Mouse (Mus musculus): Measurements from ENCODE around the gene Dctn3. TPM values are rescaled to one million over a fixed set of nuclear protein-coding genes. Genes with fewer than 3 reads are reported as not detected.

The Dctn3 gene
- polyA plus RNA-seq, 1 experiment = 38.0 TPM

- TF ChIP-seq TAL1 (IDR thresholded peaks at IDR 0.05; ENCODE audit: low read length) = no peak
- TF ChIP-seq GATA1 (IDR thresholded peaks at IDR 0.05; ENCODE audit: low read length) = no peak
These were observed 17.6 kb upstream of the Dctn3 start for GRCm38 (mm10) chr4:41740380-41741157.

GRCm38 (mm10) chr4:41739260-41739659 lies 16.3 kb upstream of the Dctn3 start:
- no peaks in the 10 kb centered on the region for H3K9me3 ChIP-seq (ENCODE audit: control insufficient read depth, low read length)
- H3K36me3 ChIP-seq (ENCODE audit: control insufficient read depth) = peaks cover 12% of the 10 kb centered on the region
- peaks cover 27% of the 10 kb centered on the region for H3K4me1 ChIP-seq (ENCODE audit: control insufficient read depth)
- no peak overlapping the region for H3K4me3 ChIP-seq (replicated peaks)
- peaks cover 8% of the 10 kb centered on the region for H3K27me3 ChIP-seq (ENCODE audit: control insufficient read depth)
- TF ChIP-seq GATA1 (IDR thresholded peaks at IDR 0.05; ENCODE audit: low read length) = no peak
- TF ChIP-seq TAL1 (IDR thresholded peaks at IDR 0.05; ENCODE audit: low read length) = no peak

More at GRCm38 (mm10) chr4:41740380-41741157, 17.6 kb upstream of the Dctn3 start:
- Histone ChIP-seq H3K36me3 (ENCODE audit: control insufficient read depth) (peaks cover 12% of the 10 kb centered on the region), H3K9me3 (ENCODE audit: control insufficient read depth, low read length) (no peaks in the 10 kb centered on the region), H3K4me1 (ENCODE audit: control insufficient read depth) (peaks cover 27% of the 10 kb centered on the region), H3K27me3 (ENCODE audit: control insufficient read depth) (peaks cover 1% of the 10 kb centered on the region; the same call in 1 of the 2 replicates), H3K4me3 (replicated peaks) (peak overlapping the region; percentile 80)

GRCm38 (mm10) chr4:41738256-41738603 lies 15.3 kb upstream of the Dctn3 start:
- Histone ChIP-seq H3K36me3 (ENCODE audit: control insufficient read depth) (peaks cover 12% of the 10 kb centered on the region), H3K27me3 (ENCODE audit: control insufficient read depth) (peaks cover 16% of the 10 kb centered on the region), H3K4me3 (replicated peaks) (no peak overlapping the region), H3K4me1 (ENCODE audit: control insufficient read depth) (peaks cover 27% of the 10 kb centered on the region), H3K9me3 (ENCODE audit: control insufficient read depth, low read length) (no peaks in the 10 kb centered on the region)
- TF ChIP-seq GATA1 (IDR thresholded peaks at IDR 0.05; ENCODE audit: low read length) (no peak), TAL1 (IDR thresholded peaks at IDR 0.05; ENCODE audit: low read length) (no peak)

- peaks cover 12% of the 10 kb centered on the region for H3K36me3 ChIP-seq (ENCODE audit: control insufficient read depth)
- H3K27me3 ChIP-seq (ENCODE audit: control insufficient read depth) = peaks cover 21% of the 10 kb centered on the region
- H3K4me3 ChIP-seq (replicated peaks) = no peak overlapping the region
- no peaks in the 10 kb centered on the region for H3K9me3 ChIP-seq (ENCODE audit: control insufficient read depth, low read length)
- H3K4me1 ChIP-seq (ENCODE audit: control insufficient read depth) = peaks cover 27% of the 10 kb centered on the region
- no peak for TF ChIP-seq GATA1 (IDR thresholded peaks at IDR 0.05; ENCODE audit: low read length)
- no peak for TF ChIP-seq TAL1 (IDR thresholded peaks at IDR 0.05; ENCODE audit: low read length)
These were observed 14.8 kb upstream of the Dctn3 start for GRCm38 (mm10) chr4:41737602-41738255.

- H3K4me1 ChIP-seq (ENCODE audit: control insufficient read depth) = no peaks in the 10 kb centered on the region
- peaks cover 3% of the 10 kb centered on the region; the same call in 1 of the 2 replicates for H3K9me3 ChIP-seq (ENCODE audit: control insufficient read depth, low read length)
- H3K36me3 ChIP-seq (ENCODE audit: control insufficient read depth) = no peaks in the 10 kb centered on the region
- no peak within 1 kb of the TSS for H3K4me3 ChIP-seq (replicated peaks)
- H3K27me3 ChIP-seq (ENCODE audit: control insufficient read depth) = peaks cover 82% of the 10 kb centered on the region
- no peak for TF ChIP-seq TAL1 (IDR thresholded peaks at IDR 0.05; ENCODE audit: low read length)
- TF ChIP-seq GATA1 (IDR thresholded peaks at IDR 0.05; ENCODE audit: low read length) = no peak
These were observed 8.2 kb upstream of the Dctn3 start, which contains the start of gene Arid3c for GRCm38 (mm10) chr4:41731052-41731765. Gene Arid3c, minus strand, starts transcription at chr4:41731142.

GRCm38 (mm10) chr4:41726826-41727621 lies 4.1 kb upstream of the Dctn3 start:
- Histone ChIP-seq H3K4me3 (replicated peaks) (no peak overlapping the region), H3K9me3 (ENCODE audit: control insufficient read depth, low read length) (peaks cover 7% of the 10 kb centered on the region), H3K36me3 (ENCODE audit: control insufficient read depth) (no peaks in the 10 kb centered on the region), H3K27me3 (ENCODE audit: control insufficient read depth) (peaks cover 86% of the 10 kb centered on the region), H3K4me1 (ENCODE audit: control insufficient read depth) (peaks cover 14% of the 10 kb centered on the region)
- TF ChIP-seq TAL1 (IDR thresholded peaks at IDR 0.05; ENCODE audit: low read length) (no peak), GATA1 (IDR thresholded peaks at IDR 0.05; ENCODE audit: low read length) (no peak)

- H3K9me3 ChIP-seq (ENCODE audit: control insufficient read depth, low read length) = no peaks in the 10 kb centered on the region
- H3K4me1 ChIP-seq (ENCODE audit: control insufficient read depth) = peaks cover 31% of the 10 kb centered on the region
- H3K36me3 ChIP-seq (ENCODE audit: control insufficient read depth) = peaks cover 68% of the 10 kb centered on the region
- H3K27me3 ChIP-seq (ENCODE audit: control insufficient read depth) = no peaks in the 10 kb centered on the region
- H3K4me3 ChIP-seq (replicated peaks) = no peak overlapping the region
- no peak for TF ChIP-seq GATA1 (IDR thresholded peaks at IDR 0.05; ENCODE audit: low read length)
- TF ChIP-seq TAL1 (IDR thresholded peaks at IDR 0.05; ENCODE audit: low read length) = no peak
These were observed 6.1 kb downstream of the Dctn3 start for GRCm38 (mm10) chr4:41716834-41717233.

- H3K9me3 ChIP-seq (ENCODE audit: control insufficient read depth, low read length) = no peaks in the 10 kb centered on the region
- H3K36me3 ChIP-seq (ENCODE audit: control insufficient read depth) = peaks cover 77% of the 10 kb centered on the region
- no peaks in the 10 kb centered on the region for H3K27me3 ChIP-seq (ENCODE audit: control insufficient read depth)
- TF ChIP-seq GATA1 (IDR thresholded peaks at IDR 0.05; ENCODE audit: low read length) = no peak
- no peak for TF ChIP-seq TAL1 (IDR thresholded peaks at IDR 0.05; ENCODE audit: low read length)
- H3K4me1 ChIP-seq (ENCODE audit: control insufficient read depth) = peaks cover 35% of the 10 kb centered on the region
- H3K4me3 ChIP-seq (replicated peaks) = no peak overlapping the region
These were observed 7.4 kb downstream of the Dctn3 start for GRCm38 (mm10) chr4:41715596-41715995.
